Mouse (Mus musculus) limb, embryonic 13.5 days (tissue): Measurements from ENCODE around the gene Mybpc2. TPM values are rescaled to one million over a fixed set of nuclear protein-coding genes. Genes with fewer than 3 reads are reported as not detected.

Experiments used
- ATAC-seq: fragments of 200-750 bp; cut with Nextera tagmentation; 2 replicates; pipeline ENCODE4 v1.8.0; 2017; ENCODE audit warnings: low read depth, moderate number of reproducible peaks, moderate TSS enrichment; ENCODE audit not compliant: low FRiP score
- H3K27ac ChIP-seq: fragments of 300-500 bp; sonication (generic); 2 replicates; pipeline ENCODE4 v1.5.1; 2015; ENCODE audit warnings: inconsistent platforms, mild to moderate bottlenecking, moderate library complexity
- H3K27me3 ChIP-seq: fragments of 300-500 bp; sonication (generic); 2 replicates; pipeline ENCODE4 v1.6.1; 2015; ENCODE audit warnings: mild to moderate bottlenecking, inconsistent platforms
- H3K36me3 ChIP-seq: fragments of 300-500 bp; sonication (generic); 2 replicates; pipeline ENCODE4 v1.6.1; 2015; ENCODE audit warnings: inconsistent platforms, mild to moderate bottlenecking, moderate library complexity
- H3K4me1 ChIP-seq: fragments of 300-500 bp; sonication (generic); 2 replicates; pipeline ENCODE4 v1.6.1; 2015; ENCODE audit warnings: inconsistent platforms
- H3K4me2 ChIP-seq: fragments of 300-500 bp; sonication (generic); replicated peaks from 2 replicates; pipeline ENCODE4 v1.6.1; 2015; ENCODE audit warnings: inconsistent platforms, mild to moderate bottlenecking, moderate library complexity
- H3K4me3 ChIP-seq: fragments of 300-500 bp; sonication (generic); 2 replicates; pipeline ENCODE4 v1.5.1; 2015; ENCODE audit warnings: moderate library complexity, mild to moderate bottlenecking, inconsistent platforms
- H3K9ac ChIP-seq: fragments of 300-500 bp; sonication (generic); 2 replicates; pipeline ENCODE4 v1.6.1; 2015; ENCODE audit warnings: mild to moderate bottlenecking, inconsistent platforms
- H3K9me3 ChIP-seq: fragments of 300-500 bp; sonication (generic); 2 replicates; pipeline ENCODE4 v1.6.1; 2016; ENCODE audit warnings: inconsistent platforms
- WGBS: fragments of 180-500 bp; shearing (Covaris S2); methylation state at CpG from one replicate; pipeline ENCODE4 v1.1.7; 2015; 5-methylcytosine and 5-hydroxymethylcytosine counted together
- polyA plus RNA-seq: library from polyadenylated mRNA; unstranded; fragments of >200 nt; fragmentation: Nextera tagmentation; extraction: Ambion mirVana; gene quantifications from 2 replicates; pipeline ENCODE4 v1.2.1, GENCODE M21; 2015

Gene Mybpc2
- polyA plus RNA-seq, 1 experiment from 2014 or later = 0.10 TPM

DNA sequence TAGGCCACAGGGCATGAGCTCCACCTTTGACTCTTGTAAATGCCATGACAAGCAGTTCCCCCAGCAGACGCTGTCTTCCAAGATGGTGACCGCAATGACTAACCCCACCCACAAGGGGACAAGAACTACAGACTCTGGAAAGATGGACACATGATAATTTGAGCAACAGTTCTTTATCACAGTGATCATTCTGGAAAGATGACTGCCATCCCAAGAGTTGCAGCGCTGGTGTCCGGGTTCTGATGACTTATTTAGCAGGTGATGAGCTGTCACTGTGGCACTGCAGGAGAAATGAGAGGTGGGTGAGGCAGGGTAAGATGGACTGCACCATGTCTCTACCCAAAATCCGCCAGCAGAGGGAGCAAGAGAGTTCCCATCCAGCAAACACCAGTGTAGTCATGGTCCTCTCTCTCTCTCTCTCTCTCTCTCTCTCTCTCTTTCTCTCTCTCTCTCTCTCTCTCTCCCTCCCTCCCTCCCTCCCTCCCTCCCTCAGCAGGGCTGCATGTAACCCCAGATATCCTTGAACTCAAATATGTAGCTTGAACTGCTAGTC is 22.8 kb downstream of the Mybpc2 start:
- Histone ChIP-seq H3K9ac (no peak overlapping the region), H3K36me3 (0 out of 2 replicates have a peak, but pooled peaks cover 3% of the 10 kb centered on the region), H3K4me2 (no peak overlapping the region), H3K27ac (no peak overlapping the region), H3K4me3 (no peak overlapping the region), H3K9me3 (no peaks in the 10 kb centered on the region; the same call in 1 of the 2 replicates), H3K4me1 (peaks cover 6% of the 10 kb centered on the region), H3K27me3 (peaks cover 13% of the 10 kb centered on the region; the same call in 1 of the 2 replicates)
- 0 out of 2 replicates have a peak, but pooled peaks have one; percentile 25 for ATAC-seq
- WGBS = 36% methylated on average over 5 of the region's 5 CpGs

DNA sequence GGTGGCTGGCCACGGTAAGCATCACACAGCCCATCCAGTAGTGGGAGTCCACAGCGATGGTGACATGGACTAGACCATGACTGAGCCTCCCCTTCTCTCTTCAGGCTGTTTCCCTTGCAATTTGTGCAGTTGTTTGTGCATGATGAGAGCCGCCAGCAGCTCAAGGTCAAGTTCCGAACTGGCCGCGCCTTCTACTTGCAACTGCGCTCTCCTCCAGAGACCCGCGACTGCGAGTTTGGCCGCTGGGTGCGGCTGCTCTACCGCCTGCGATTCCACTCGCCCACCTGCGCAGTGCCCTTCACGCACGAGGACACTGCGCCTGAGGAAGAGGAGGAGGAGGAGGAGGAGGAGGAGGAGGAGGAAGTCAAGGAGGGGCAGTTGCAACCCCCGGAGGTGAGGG is 24.4 kb downstream of the Mybpc2 start:
- peaks cover 14% of the 10 kb centered on the region for H3K4me1 ChIP-seq
- ATAC-seq = no peak
- 62% methylated on average over 20 of the region's 20 CpGs for WGBS
- H3K27ac ChIP-seq = no peak overlapping the region
- H3K9ac ChIP-seq = no peak overlapping the region
- H3K4me3 ChIP-seq = no peak overlapping the region
- no peaks in the 10 kb centered on the region; the same call in 1 of the 2 replicates for H3K9me3 ChIP-seq
- peaks cover 13% of the 10 kb centered on the region; the same call in 1 of the 2 replicates for H3K27me3 ChIP-seq
- 0 out of 2 replicates have a peak, but pooled peaks cover 3% of the 10 kb centered on the region for H3K36me3 ChIP-seq
- no peak overlapping the region for H3K4me2 ChIP-seq

DNA sequence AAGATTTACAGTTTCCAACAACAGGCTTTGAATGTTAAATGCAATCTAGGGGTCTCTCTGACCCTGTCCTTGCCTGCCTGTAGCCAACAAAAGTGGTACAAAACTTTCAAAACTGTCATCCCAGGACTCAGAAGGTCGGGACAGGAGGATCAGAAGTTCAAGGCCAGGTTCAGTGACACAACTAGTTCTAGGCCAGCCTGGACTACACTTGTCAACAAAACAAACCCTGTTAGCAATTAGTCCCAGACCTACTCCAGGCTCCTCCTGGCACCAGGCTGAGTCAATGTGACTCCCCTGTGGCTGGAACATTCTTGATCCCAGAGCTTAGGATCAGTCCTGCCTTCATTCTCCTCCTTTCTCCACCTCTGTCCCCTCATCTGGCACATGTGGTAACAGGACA is 25.5 kb downstream of the Mybpc2 start:
- peaks cover 8% of the 10 kb centered on the region; the same call in 1 of the 2 replicates for H3K36me3 ChIP-seq
- H3K4me2 ChIP-seq = no peak overlapping the region
- H3K4me1 ChIP-seq = peaks cover 23% of the 10 kb centered on the region
- H3K27ac ChIP-seq = no peak overlapping the region
- H3K9ac ChIP-seq = no peak overlapping the region
- ATAC-seq = no peak
- peaks cover 13% of the 10 kb centered on the region; the same call in 1 of the 2 replicates for H3K27me3 ChIP-seq
- H3K9me3 ChIP-seq = no peaks in the 10 kb centered on the region
- 74% methylated on average over 1 of the region's 1 CpGs for WGBS
- no peak overlapping the region for H3K4me3 ChIP-seq

DNA sequence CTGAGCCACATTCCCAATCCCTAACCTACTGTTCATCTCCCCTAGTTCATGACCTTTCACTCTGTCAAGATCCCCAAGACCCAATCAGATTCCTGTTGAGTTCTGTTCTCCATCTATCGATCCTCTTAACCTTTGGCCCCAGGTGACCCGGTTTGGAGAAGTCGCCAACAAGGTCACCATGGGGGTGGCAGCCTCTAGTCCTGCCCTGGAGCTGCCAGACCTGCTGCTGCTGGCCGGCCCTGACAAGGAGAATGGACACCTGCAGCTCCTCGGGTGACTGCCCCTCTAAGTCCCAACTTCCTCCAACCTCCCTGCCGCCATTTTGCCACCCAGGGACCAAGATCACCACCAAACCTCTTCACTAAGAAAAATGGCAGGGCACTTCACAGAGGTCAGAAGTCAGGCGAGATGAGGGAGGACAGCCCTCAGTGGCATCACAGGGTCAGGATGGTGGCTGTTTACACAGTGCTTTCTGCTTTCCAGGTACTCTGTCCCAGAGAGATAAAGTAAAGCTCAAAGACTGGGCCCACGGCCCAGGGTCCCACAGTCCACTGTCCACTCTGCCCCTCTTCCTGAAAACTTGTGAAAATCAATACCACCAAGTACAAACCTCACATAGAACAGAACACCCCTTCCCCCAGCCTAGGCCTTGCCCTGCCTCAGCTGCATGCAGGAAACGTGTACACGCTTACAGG is 26.9 kb downstream of the Mybpc2 start:
- peaks cover 23% of the 10 kb centered on the region for H3K4me1 ChIP-seq
- peak overlapping the region; percentile 76 for H3K4me3 ChIP-seq
- peak overlapping the region; percentile 89; the same call in 1 of the 2 replicates for H3K9ac ChIP-seq
- no peak overlapping the region; the same call in 1 of the 2 replicates for H3K27ac ChIP-seq
- H3K36me3 ChIP-seq = peaks cover 22% of the 10 kb centered on the region
- no peaks in the 10 kb centered on the region for H3K9me3 ChIP-seq
- ATAC-seq = no peak
- H3K27me3 ChIP-seq = peaks cover 13% of the 10 kb centered on the region; the same call in 1 of the 2 replicates
- 83% methylated on average over 10 of the region's 10 CpGs for WGBS
- H3K4me2 ChIP-seq = peak overlapping the region; percentile 82

DNA sequence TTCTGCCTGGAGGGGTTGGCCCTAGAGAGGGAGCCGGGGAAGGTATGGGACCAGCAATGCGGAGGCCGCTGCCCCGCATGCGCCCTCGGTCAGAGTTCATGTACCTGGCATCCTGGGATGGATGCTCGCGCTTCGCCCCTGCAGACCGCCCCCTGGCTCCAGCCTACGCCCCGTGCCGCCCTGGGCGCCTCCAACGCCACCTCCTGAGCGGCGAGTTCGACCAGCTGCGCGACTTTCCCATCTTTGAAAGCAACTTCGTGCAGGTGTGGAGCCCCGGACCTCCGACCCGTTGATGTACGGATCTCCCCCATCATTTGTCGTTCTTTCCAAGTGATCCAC is 27.7 kb downstream of the Mybpc2 start:
- 0% methylated on average over 26 of the region's 26 CpGs for WGBS
- H3K4me3 ChIP-seq = peak overlapping the region; percentile 76
- peak overlapping the region; percentile 82 for H3K4me2 ChIP-seq
- H3K27ac ChIP-seq = peak overlapping the region; percentile 83
- peaks cover 30% of the 10 kb centered on the region for H3K36me3 ChIP-seq
- no peaks in the 10 kb centered on the region for H3K9me3 ChIP-seq
- peak overlapping the region; percentile 89 for H3K9ac ChIP-seq
- peaks cover 13% of the 10 kb centered on the region; the same call in 1 of the 2 replicates for H3K27me3 ChIP-seq
- H3K4me1 ChIP-seq = peaks cover 23% of the 10 kb centered on the region
- no peak for ATAC-seq

DNA sequence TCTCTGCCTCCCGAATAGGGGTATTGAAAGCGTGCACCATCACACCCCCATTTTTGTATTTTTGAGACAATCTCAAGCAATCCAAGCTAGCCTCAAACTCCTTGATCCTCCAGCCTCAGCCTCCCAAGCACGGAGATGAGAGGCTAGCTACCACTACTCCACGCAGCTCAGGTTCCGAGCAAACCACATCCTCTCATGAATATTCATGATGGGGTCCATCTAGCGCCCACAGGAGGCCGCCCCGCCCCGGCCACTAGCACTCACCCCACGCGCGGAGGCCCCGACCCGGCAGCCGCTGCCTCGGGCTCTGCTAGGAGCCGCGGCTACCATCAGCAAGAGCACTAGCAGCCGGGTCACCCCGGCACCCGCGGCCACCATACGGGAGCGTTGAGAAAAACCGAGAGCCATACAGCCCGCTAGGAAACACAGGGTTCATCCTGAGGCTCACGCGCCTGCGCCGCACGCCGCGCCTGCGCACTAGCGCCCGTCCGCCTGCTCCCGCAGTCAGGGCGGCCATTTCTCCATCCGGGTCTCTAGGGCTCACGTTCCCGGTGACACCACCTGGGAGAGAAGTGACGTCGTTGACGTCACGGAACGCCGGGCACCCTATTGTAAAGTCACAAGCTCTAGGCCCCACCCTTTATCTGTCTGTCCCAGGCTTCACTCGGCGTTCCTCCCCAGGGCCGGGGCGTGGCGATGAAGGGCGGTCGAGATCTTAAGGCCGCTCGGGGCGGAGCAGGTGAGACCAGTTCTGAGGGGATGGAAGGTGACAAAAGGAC is 28.3 kb downstream of the Mybpc2 start, which contains the start of the genes Emc10 and Fam71e1:
TSS of gene Emc10 (minus strand) at position 538 of the 779 bp plus-strand sequence.
TSS of gene Fam71e1 (plus strand) at position 590 of the 779 bp plus-strand sequence.
- peak within 1 kb of the TSS; percentile 89 for H3K9ac ChIP-seq
- H3K4me1 ChIP-seq = peaks cover 23% of the 10 kb centered on the region
- ATAC-seq = peak; percentile 96
- peak within 1 kb of the TSS; percentile 95 for H3K27ac ChIP-seq
- peak within 1 kb of the TSS; percentile 76 for H3K4me3 ChIP-seq
- H3K4me2 ChIP-seq = peak within 1 kb of the TSS; percentile 82
- peaks cover 35% of the 10 kb centered on the region for H3K36me3 ChIP-seq
- H3K9me3 ChIP-seq = no peaks in the 10 kb centered on the region
- WGBS = under 1% methylated on average over 58 of the region's 58 CpGs
- peaks cover 13% of the 10 kb centered on the region; the same call in 1 of the 2 replicates for H3K27me3 ChIP-seq

DNA sequence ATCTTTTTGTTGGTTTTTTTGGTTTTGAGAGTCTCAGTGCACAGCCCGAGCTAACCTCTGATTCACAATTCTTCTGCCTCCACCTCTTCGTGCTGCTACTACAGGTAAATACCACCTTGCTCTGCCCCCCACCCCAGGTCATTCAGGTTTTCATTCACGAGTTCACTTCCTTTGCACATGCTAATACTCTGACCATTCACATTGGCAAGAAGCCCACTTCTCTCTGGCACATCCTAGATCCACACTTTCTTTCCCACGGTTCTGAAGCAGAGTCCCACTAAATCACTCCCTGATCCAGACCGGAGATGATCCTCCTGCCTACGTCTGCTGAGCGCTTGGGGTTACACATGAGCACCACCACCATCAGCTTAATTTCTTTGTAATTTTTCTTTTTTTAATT is 29.4 kb downstream of the Mybpc2 start:
- 87% methylated on average over 7 of the region's 7 CpGs for WGBS
- Histone ChIP-seq H3K4me2 (peak overlapping the region; percentile 82), H3K36me3 (peaks cover 46% of the 10 kb centered on the region), H3K9ac (peak overlapping the region; percentile 89), H3K4me1 (peaks cover 23% of the 10 kb centered on the region), H3K27ac (no peak overlapping the region), H3K27me3 (peaks cover 8% of the 10 kb centered on the region; the same call in 1 of the 2 replicates), H3K9me3 (no peaks in the 10 kb centered on the region), H3K4me3 (peak overlapping the region; percentile 76)
- no peak for ATAC-seq

DNA sequence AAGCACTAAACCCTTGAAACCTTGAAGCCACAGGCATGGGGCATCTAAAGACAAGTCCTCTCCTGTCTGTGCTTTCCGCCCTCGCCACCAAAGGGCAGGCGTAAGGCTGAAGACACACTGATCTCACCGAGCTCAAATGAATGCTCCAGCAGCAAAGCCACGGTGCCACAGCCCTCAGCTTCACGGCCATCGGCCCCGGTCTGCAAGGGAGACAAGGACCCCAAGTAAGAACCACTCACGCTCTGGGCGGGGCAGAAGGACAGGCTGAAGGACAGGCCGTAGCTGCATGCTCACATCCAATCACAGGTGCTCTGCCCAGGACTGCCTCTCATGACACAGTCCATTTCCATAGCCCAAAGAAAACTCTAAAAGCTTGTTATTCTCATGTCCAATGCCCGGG is 29.8 kb downstream of the Mybpc2 start:
- H3K9ac ChIP-seq = no peak overlapping the region
- H3K36me3 ChIP-seq = peaks cover 50% of the 10 kb centered on the region
- H3K9me3 ChIP-seq = no peaks in the 10 kb centered on the region
- 93% methylated on average over 12 of the region's 12 CpGs for WGBS
- H3K27me3 ChIP-seq = peaks cover 4% of the 10 kb centered on the region; the same call in 1 of the 2 replicates
- no peak overlapping the region for H3K27ac ChIP-seq
- H3K4me3 ChIP-seq = no peak overlapping the region
- H3K4me1 ChIP-seq = peaks cover 23% of the 10 kb centered on the region
- ATAC-seq = no peak
- H3K4me2 ChIP-seq = peak overlapping the region; percentile 82; the same call in 1 of the 2 replicates

DNA sequence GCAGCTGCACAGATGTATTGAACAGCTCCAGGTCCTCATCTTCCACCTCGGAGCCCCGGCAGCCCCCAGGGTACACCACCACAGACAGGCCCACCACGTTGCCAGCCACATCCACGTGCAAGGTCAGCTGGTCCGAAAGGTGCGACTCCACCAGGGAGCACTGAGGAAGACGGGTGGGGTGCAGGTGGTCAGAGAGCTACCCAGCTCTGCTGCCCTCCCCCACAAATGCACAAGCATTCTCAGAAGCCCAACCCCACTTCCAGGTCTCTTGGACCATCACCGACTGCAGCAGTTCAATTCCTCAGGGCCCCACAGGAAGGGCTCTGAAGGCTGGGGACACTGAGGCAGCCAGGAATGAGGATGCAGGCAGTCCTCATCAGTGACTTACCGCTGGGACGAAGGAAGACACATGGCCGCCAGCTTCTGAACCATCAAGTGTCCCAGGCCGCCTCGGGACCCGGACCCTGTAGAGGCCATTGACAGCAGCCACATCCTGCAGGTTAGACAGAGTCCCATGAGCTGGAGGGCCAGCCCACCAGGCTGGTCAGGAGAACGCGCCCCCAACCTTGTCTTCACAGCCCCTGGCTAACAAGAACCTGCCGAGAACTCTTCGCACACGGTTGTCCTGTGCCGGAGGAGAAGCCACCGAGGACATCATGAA is 32.2 kb downstream of the Mybpc2 start:
- Histone ChIP-seq H3K27me3 (no peaks in the 10 kb centered on the region), H3K4me1 (peaks cover 20% of the 10 kb centered on the region), H3K4me2 (no peak overlapping the region), H3K27ac (no peak overlapping the region), H3K4me3 (no peak overlapping the region), H3K9me3 (no peaks in the 10 kb centered on the region), H3K36me3 (peaks cover 60% of the 10 kb centered on the region), H3K9ac (no peak overlapping the region; the same call in 1 of the 2 replicates)
- 92% methylated on average over 20 of the region's 21 CpGs for WGBS
- ATAC-seq = no peak

DNA sequence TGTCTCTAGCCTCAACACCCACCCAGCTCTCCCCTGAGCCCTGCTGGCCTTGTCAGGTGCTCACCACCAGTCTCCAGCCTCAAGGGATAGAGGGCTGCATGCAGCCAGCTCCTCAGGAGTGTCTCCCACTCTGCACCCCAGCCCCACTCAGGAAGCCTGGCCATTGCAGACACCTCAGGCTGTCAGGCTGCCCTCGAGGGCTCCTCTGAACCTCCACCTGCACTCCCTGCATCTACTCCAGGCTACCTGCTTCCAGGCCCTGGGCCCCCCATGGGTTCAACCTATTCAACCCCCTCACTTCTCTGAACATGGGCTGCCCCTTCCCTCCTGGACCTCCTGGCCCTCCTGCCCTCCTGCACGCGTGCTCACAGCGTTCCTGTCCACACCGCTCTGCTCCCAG is 33.1 kb downstream of the Mybpc2 start:
- 94% methylated on average over 5 of the region's 5 CpGs for WGBS
- Histone ChIP-seq H3K9ac (no peak overlapping the region), H3K27ac (no peak overlapping the region), H3K27me3 (no peaks in the 10 kb centered on the region), H3K4me2 (no peak overlapping the region), H3K36me3 (peaks cover 60% of the 10 kb centered on the region), H3K4me3 (no peak overlapping the region), H3K9me3 (no peaks in the 10 kb centered on the region), H3K4me1 (peaks cover 16% of the 10 kb centered on the region)
- ATAC-seq = no peak

DNA sequence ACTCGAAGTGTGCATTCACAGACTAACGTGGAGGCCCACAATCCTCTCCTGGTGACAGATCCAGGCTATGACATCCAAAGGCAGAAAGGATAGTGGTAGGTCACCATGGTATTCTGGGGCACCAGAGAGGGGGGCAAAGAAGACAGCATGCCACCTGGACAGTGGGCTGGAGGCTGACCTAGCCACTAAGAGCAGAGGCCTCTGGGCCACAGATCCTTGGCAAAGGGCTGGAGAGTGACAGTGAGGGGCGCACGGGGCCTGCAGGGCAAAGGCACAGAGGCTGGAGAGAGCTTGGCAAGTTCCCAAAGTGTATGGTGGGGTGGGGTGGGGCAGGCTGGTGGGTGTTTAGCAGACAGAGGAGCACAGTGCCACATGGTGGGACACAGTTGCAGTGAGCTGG is 34.2 kb downstream of the Mybpc2 start:
- Histone ChIP-seq H3K27me3 (no peaks in the 10 kb centered on the region), H3K4me1 (peaks cover 11% of the 10 kb centered on the region), H3K4me3 (no peak overlapping the region), H3K9ac (no peak overlapping the region), H3K9me3 (no peaks in the 10 kb centered on the region), H3K4me2 (no peak overlapping the region), H3K36me3 (peaks cover 60% of the 10 kb centered on the region), H3K27ac (no peak overlapping the region)
- ATAC-seq = no peak
- 91% methylated on average over 4 of the region's 4 CpGs for WGBS
